Mouse (Mus musculus) myocyte (in vitro differentiated cells): ENCODE data around the gene Tm9sf1. TPM values are rescaled to one million over a fixed set of nuclear protein-coding genes. Genes with fewer than 3 reads are reported as not detected.

Experiments used
- H3K27me3 ChIP-seq: one replicate; pipeline ENCODE4 v1.6.1; 2011; ENCODE audit not compliant: control insufficient read depth, insufficient read depth, insufficient read length
- H3K36me3 ChIP-seq: one replicate; pipeline ENCODE4 v1.6.1; 2011; ENCODE audit not compliant: control insufficient read depth, insufficient read depth
- H3K4me2 ChIP-seq: one replicate; pipeline ENCODE4 v1.6.1; 2011; ENCODE audit warnings: low read depth, control low read depth
- H3K4me3 ChIP-seq: one replicate; pipeline ENCODE4 v1.5.1; 2011; ENCODE audit warnings: mild to moderate bottlenecking, control low read depth, moderate library complexity
- H3K79me2 ChIP-seq: one replicate; pipeline ENCODE4 v1.6.1; 2011; ENCODE audit not compliant: control insufficient read depth, insufficient read depth
- H3ac ChIP-seq: one replicate; pipeline ENCODE4 v1.6.1; 2011; ENCODE audit not compliant: control insufficient read depth, insufficient read length
- CEBPB ChIP-seq: IDR thresholded peaks from 2 replicates; pipeline ENCODE4 v1.6.1; 2011; ENCODE audit warnings: mild to moderate bottlenecking, moderate library complexity; ENCODE audit not compliant: poor library complexity, insufficient read depth, severe bottlenecking
- E2F4 ChIP-seq: IDR thresholded peaks from one replicate; pipeline ENCODE4 v1.6.1; 2011; ENCODE audit warnings: mild to moderate bottlenecking, control low read depth, moderate library complexity; ENCODE audit not compliant: insufficient read depth
- MAX ChIP-seq: IDR thresholded peaks from one replicate; pipeline ENCODE4 v1.6.1; 2011; ENCODE audit warnings: low read depth, mild to moderate bottlenecking, control low read depth
- MYOD1 ChIP-seq, 3 experiments: IDR thresholded peaks; one replicate each; pipeline ENCODE4 v1.6.1; 2011; ENCODE audit warnings: control low read depth in 2 of 3, low read depth in 2 of 3, mild to moderate bottlenecking in 2 of 3, moderate library complexity in 1 of 3; ENCODE audit not compliant: insufficient read length in 2 of 3, control insufficient read depth in 1 of 3
- MYOG ChIP-seq, 3 experiments: IDR thresholded peaks; one replicate each; pipeline ENCODE4 v1.6.1; 2011; ENCODE audit warnings: control low read depth in 2 of 3, low read depth in 2 of 3, mild to moderate bottlenecking in 2 of 3; ENCODE audit not compliant: insufficient read length in 2 of 3, control insufficient read depth in 1 of 3, insufficient read depth in 1 of 3
- POLR2A ChIP-seq: IDR thresholded peaks from one replicate; pipeline ENCODE4 v1.6.1; 2011; ENCODE audit warnings: low read depth, mild to moderate bottlenecking, control low read depth, moderate library complexity; ENCODE audit not compliant: insufficient read length
- POLR2AphosphoS2 ChIP-seq: IDR thresholded peaks from one replicate; pipeline ENCODE4 v1.6.1; 2011; ENCODE audit warnings: low read depth, control low read depth; ENCODE audit not compliant: insufficient read length
- REST ChIP-seq: IDR thresholded peaks from one replicate; pipeline ENCODE4 v1.6.1; 2011; ENCODE audit warnings: mild to moderate bottlenecking, control low read depth, moderate library complexity; ENCODE audit not compliant: insufficient read depth, insufficient read length
- SRF ChIP-seq: IDR thresholded peaks from one replicate; pipeline ENCODE4 v1.6.1; 2011; ENCODE audit warnings: low read depth; ENCODE audit not compliant: control insufficient read depth, insufficient read length
- TCF12 ChIP-seq: IDR thresholded peaks from one replicate; pipeline ENCODE4 v1.6.1; 2011; ENCODE audit warnings: mild to moderate bottlenecking, control low read depth; ENCODE audit not compliant: poor library complexity, insufficient read depth, severe bottlenecking
- TCF3 ChIP-seq: IDR thresholded peaks from one replicate; pipeline ENCODE4 v1.6.1; 2011; ENCODE audit warnings: low read depth, control low read depth; ENCODE audit not compliant: insufficient read length
- USF1 ChIP-seq: IDR thresholded peaks from one replicate; pipeline ENCODE4 v1.6.1; 2011; ENCODE audit warnings: low read depth, mild to moderate bottlenecking, control low read depth, moderate library complexity
- polyA plus RNA-seq: library from polyadenylated mRNA; unstranded; fragments of >200 nt; fragmentation: generic; extraction: Trizol; gene quantifications from one replicate; pipeline ENCODE4 v1.2.1, GENCODE M21; 2012; ENCODE audit warnings: missing spikeins

Gene Tm9sf1
- polyA plus RNA-seq, 1 experiment = 57.9 TPM

GRCm38 (mm10) chr14:55586149-55586548 lies 57.5 kb downstream of the Tm9sf1 start:
- Histone ChIP-seq H3K27me3 (no peaks in the 10 kb centered on the region), H3K79me2 (no peaks in the 10 kb centered on the region)
- TF ChIP-seq TCF3 = no peak
- no peak for TF ChIP-seq MAX
- no peak for TF ChIP-seq USF1
- no peak for TF ChIP-seq SRF
- TF ChIP-seq E2F4 = no peak
- no peak for TF ChIP-seq MYOD1 (IDR thresholded peaks at IDR 0.05; ENCODE audit: control insufficient read depth in 1 of 3, insufficient read length in 2 of 3, low read depth in 2 of 3)
- TF ChIP-seq MYOG (IDR thresholded peaks at IDR 0.05; ENCODE audit: control insufficient read depth in 1 of 3, insufficient read depth in 1 of 3, insufficient read length in 2 of 3, low read depth in 2 of 3) = no peak
- TF ChIP-seq REST = no peak
- no peak for TF ChIP-seq POLR2AphosphoS2
- no peak for TF ChIP-seq CEBPB
- no peak for TF ChIP-seq TCF12
- no peak for TF ChIP-seq POLR2A

More at GRCm38 (mm10) chr14:55586149-55586548, 57.5 kb downstream of the Tm9sf1 start:
- Histone ChIP-seq H3K4me3 (no peak overlapping the region), H3ac (no peak overlapping the region), H3K36me3 (no peaks in the 10 kb centered on the region), H3K4me2 (no peak overlapping the region)

Other genes with a start within 250 kb of the Tm9sf1 start
- 29.6 TPM for gene Dhrs4, start 165.0 kb downstream of the Tm9sf1 start, polyA plus RNA-seq
- 0.08 TPM for gene Carmil3, start 153.2 kb downstream of the Tm9sf1 start, polyA plus RNA-seq
- gene Cpne6, start 133.4 kb downstream of the Tm9sf1 start, polyA plus RNA-seq = not detected
- gene Nrl, start 118.8 kb downstream of the Tm9sf1 start, polyA plus RNA-seq = not detected
- 252 TPM for gene Pck2, start 103.5 kb downstream of the Tm9sf1 start, polyA plus RNA-seq
- 38.7 TPM for gene Dcaf11, start 83.8 kb downstream of the Tm9sf1 start, polyA plus RNA-seq
- 0.48 TPM for gene A730061H03Rik, start 83.4 kb downstream of the Tm9sf1 start, polyA plus RNA-seq
- gene Fitm1, start 68.2 kb downstream of the Tm9sf1 start, polyA plus RNA-seq = 12.8 TPM
- gene Psme1, start 65.7 kb downstream of the Tm9sf1 start, polyA plus RNA-seq = 81.7 TPM
- 18.5 TPM for gene Emc9, start 58.5 kb downstream of the Tm9sf1 start, polyA plus RNA-seq
- 139 TPM for gene Psme2, start 52.7 kb downstream of the Tm9sf1 start, polyA plus RNA-seq
- gene Rnf31, start 52.1 kb downstream of the Tm9sf1 start, polyA plus RNA-seq = 11.2 TPM
- 4.0 TPM for gene Irf9, start 40.2 kb downstream of the Tm9sf1 start, polyA plus RNA-seq
- not detected for gene Rec8, start 25.8 kb downstream of the Tm9sf1 start, polyA plus RNA-seq
- 109 TPM for gene Ipo4, start 7.8 kb downstream of the Tm9sf1 start, polyA plus RNA-seq
- gene Gm49378, start 5.9 kb downstream of the Tm9sf1 start, polyA plus RNA-seq = 0.17 TPM
- 0.18 TPM for gene Tssk4, start 6.4 kb upstream of the Tm9sf1 start, polyA plus RNA-seq
- gene Mdp1, start 16.7 kb upstream of the Tm9sf1 start, polyA plus RNA-seq = 21.3 TPM
- 11.9 TPM for gene Gmpr2, start 28.1 kb upstream of the Tm9sf1 start, polyA plus RNA-seq
- 361 TPM for gene Nedd8, start 28.3 kb upstream of the Tm9sf1 start, polyA plus RNA-seq
- gene Tinf2, start 38.0 kb upstream of the Tm9sf1 start, polyA plus RNA-seq = 12.0 TPM
- 0.06 TPM for gene Tgm1, start 70.1 kb upstream of the Tm9sf1 start, polyA plus RNA-seq
- gene Rabggta, start 78.5 kb upstream of the Tm9sf1 start, polyA plus RNA-seq = 18.4 TPM
- gene Dhrs1, start 101.9 kb upstream of the Tm9sf1 start, polyA plus RNA-seq = 76.3 TPM
- 24.9 TPM for gene Nop9, start 101.9 kb upstream of the Tm9sf1 start, polyA plus RNA-seq
- 0.17 TPM for gene Cideb, start 114.7 kb upstream of the Tm9sf1 start, polyA plus RNA-seq
- 0.01 TPM for gene Ltb4r2, start 117.6 kb upstream of the Tm9sf1 start, polyA plus RNA-seq
- gene Ltb4r1, start 122.2 kb upstream of the Tm9sf1 start, polyA plus RNA-seq = 0.04 TPM
- gene Adcy4, start 140.3 kb upstream of the Tm9sf1 start, polyA plus RNA-seq = 0.06 TPM
- 0.28 TPM for gene Ripk3, start 145.1 kb upstream of the Tm9sf1 start, polyA plus RNA-seq
- 2.8 TPM for gene Nfatc4, start 179.3 kb upstream of the Tm9sf1 start, polyA plus RNA-seq
- 0.12 TPM for gene Nynrin, start 210.2 kb upstream of the Tm9sf1 start, polyA plus RNA-seq
- 0.28 TPM for gene Cbln3, start 240.6 kb upstream of the Tm9sf1 start, polyA plus RNA-seq
- 10.0 TPM for gene Khnyn, start 241.1 kb upstream of the Tm9sf1 start, polyA plus RNA-seq